Mouse (Mus musculus) stomach, embryonic 16.5 days (tissue): ENCODE measurements around the gene Serpinb3d. TPM values are rescaled to one million over a fixed set of nuclear protein-coding genes. Genes with fewer than 3 reads are reported as not detected.
"Not testable (repeated sequence)": the region's sequence is repeated elsewhere in the genome, so short reads cannot be mapped to it uniquely, and the experiment has no call there.

Source experiments
- ATAC-seq: fragments of 200-750 bp; cut with Nextera tagmentation; 2 replicates; pipeline ENCODE4 v1.8.0; 2017; ENCODE audit warnings: moderate number of reproducible peaks, moderate TSS enrichment; ENCODE audit not compliant: insufficient read depth, low FRiP score
- H3K27ac ChIP-seq: fragments of 300-500 bp; sonication (generic); 2 replicates; pipeline ENCODE4 v1.5.1; 2014; ENCODE audit warnings: low read length
- H3K27me3 ChIP-seq: fragments of 300-500 bp; sonication (generic); 2 replicates; pipeline ENCODE4 v1.6.1; 2014; ENCODE audit warnings: low read length, control low read depth, mixed read lengths; ENCODE audit not compliant: control insufficient read depth, insufficient read depth
- H3K36me3 ChIP-seq: fragments of 300-500 bp; sonication (generic); 2 replicates; pipeline ENCODE4 v1.6.1; 2014; ENCODE audit warnings: low read length; ENCODE audit not compliant: control insufficient read depth, insufficient read depth
- H3K4me1 ChIP-seq: fragments of 300-500 bp; sonication (generic); 2 replicates; pipeline ENCODE4 v1.6.1; 2014; ENCODE audit warnings: low read length, control low read depth, mixed read lengths; ENCODE audit not compliant: control insufficient read depth, insufficient read depth
- H3K4me2 ChIP-seq: fragments of 300-500 bp; sonication (generic); 2 replicates; pipeline ENCODE4 v1.6.1; 2014; ENCODE audit warnings: low read depth, low read length, mixed read lengths
- H3K4me3 ChIP-seq: fragments of 300-500 bp; sonication (generic); replicated peaks from 2 replicates; pipeline ENCODE4 v1.5.1; 2014; ENCODE audit warnings: mild to moderate bottlenecking, low read length
- H3K9ac ChIP-seq: fragments of 300-500 bp; sonication (generic); 2 replicates; pipeline ENCODE4 v1.6.1; 2014; ENCODE audit warnings: low read length
- H3K9me3 ChIP-seq: fragments of 300-500 bp; sonication (generic); replicated peaks from 2 replicates; pipeline ENCODE4 v1.6.1; 2016; ENCODE audit warnings: low read length, control low read depth; ENCODE audit not compliant: control insufficient read depth
- WGBS: fragments of 180-500 bp; shearing (Covaris S2); extraction: QIAGEN DNeasy Blood & Tissue Kit; methylation state at CpG from one replicate; pipeline ENCODE4 v1.1.7; 2014; 5-methylcytosine and 5-hydroxymethylcytosine counted together
- polyA plus RNA-seq: library from polyadenylated mRNA; unstranded; fragments of >200 nt; fragmentation: Nextera tagmentation; extraction: Ambion mirVana; gene quantifications from 2 replicates; pipeline ENCODE4 v1.2.1, GENCODE M21; 2015

Gene Serpinb3d
- not detected in 2 replicates for polyA plus RNA-seq

GRCm38 (mm10) chr1:107083406-107083805, at the start of gene Serpinb3d:
TSS of gene Serpinb3d (minus strand) at chr1:107083506.
- ATAC-seq, result no peak
- H3K4me2 ChIP-seq, result no peak within 1 kb of the TSS
- no peaks in the 10 kb centered on the region for H3K36me3 ChIP-seq
- H3K27ac ChIP-seq, result no peak within 1 kb of the TSS
- H3K9me3 ChIP-seq, result no peaks in the 10 kb centered on the region
- no peak within 1 kb of the TSS for H3K9ac ChIP-seq
- H3K4me3 ChIP-seq, result no peak within 1 kb of the TSS
- H3K4me1 ChIP-seq, result no peaks in the 10 kb centered on the region
- H3K27me3 ChIP-seq, result no peaks in the 10 kb centered on the region

GRCm38 (mm10) chr1:107127453-107127852, 44.1 kb upstream of the Serpinb3d start:
- H3K4me3 ChIP-seq, H3K27me3 ChIP-seq, H3K9ac ChIP-seq, H3K27ac ChIP-seq, H3K4me2 ChIP-seq, ATAC-seq, H3K36me3 ChIP-seq, H3K4me1 ChIP-seq, H3K9me3 ChIP-seq: not testable (repeated sequence)

GRCm38 (mm10) chr1:107098417-107098816, 15.1 kb upstream of the Serpinb3d start:
- no peak overlapping the region for H3K27ac ChIP-seq
- no peak overlapping the region for H3K4me2 ChIP-seq
- no peaks in the 10 kb centered on the region for H3K4me1 ChIP-seq
- H3K9me3 ChIP-seq, result no peaks in the 10 kb centered on the region
- no peak overlapping the region for H3K9ac ChIP-seq
- H3K4me3 ChIP-seq, result no peak overlapping the region
- 80% methylated on average over 2 of the region's 2 CpGs for WGBS
- no peak for ATAC-seq
- H3K27me3 ChIP-seq, result no peaks in the 10 kb centered on the region
- no peaks in the 10 kb centered on the region for H3K36me3 ChIP-seq

GRCm38 (mm10) chr1:107052203-107052602, 31.1 kb downstream of the Serpinb3d start, which contains the start of gene Serpinb3a:
TSS of gene Serpinb3a (minus strand) at chr1:107052303.
- Histone ChIP-seq H3K36me3 (no peaks in the 10 kb centered on the region), H3K27me3 (no peaks in the 10 kb centered on the region), H3K4me1 (no peaks in the 10 kb centered on the region), H3K9ac (no peak within 1 kb of the TSS), H3K27ac (no peak within 1 kb of the TSS), H3K9me3 (no peaks in the 10 kb centered on the region), H3K4me2 (no peak within 1 kb of the TSS), H3K4me3 (no peak within 1 kb of the TSS)
- no peak for ATAC-seq
- 64% methylated on average over 1 of the region's 1 CpGs for WGBS

GRCm38 (mm10) chr1:107034236-107034635, 49.1 kb downstream of the Serpinb3d start:
- H3K9ac ChIP-seq, H3K27me3 ChIP-seq, ATAC-seq, H3K4me3 ChIP-seq, H3K4me2 ChIP-seq, H3K27ac ChIP-seq, H3K4me1 ChIP-seq, H3K36me3 ChIP-seq, H3K9me3 ChIP-seq: not testable (repeated sequence)
- 88% methylated on average over 3 of the region's 3 CpGs for WGBS

Other genes starting within 250 kb of the Serpinb3d start
- gene Serpinb5, start 222.3 kb downstream of the Serpinb3d start, polyA plus RNA-seq, result 71.1 and 80.8 TPM in 2 replicates
- gene Serpinb12, start 149.1 kb downstream of the Serpinb3d start, polyA plus RNA-seq, result 14.5 and 25.0 TPM in 2 replicates
- 0.08 TPM in 1 of 2 replicates, not detected in the other for gene Serpinb13, start 102.5 kb downstream of the Serpinb3d start, polyA plus RNA-seq
- gene Serpinb3a, start 31.2 kb downstream of the Serpinb3d start, polyA plus RNA-seq, result 21.4 and 39.8 TPM in 2 replicates
- not detected in 2 replicates for gene Serpinb3b, start 194.9 kb upstream of the Serpinb3d start, polyA plus RNA-seq
- not detected in 2 replicates for gene Serpinb3c, start 194.9 kb upstream of the Serpinb3d start, polyA plus RNA-seq